Mouse (Mus musculus) heart, embryonic 14.5 days (tissue): Measurements from ENCODE around the gene Hpd. TPM values are rescaled to one million over a fixed set of nuclear protein-coding genes. Genes with fewer than 3 reads are reported as not detected.

Source experiments
- ATAC-seq: fragments of 200-750 bp; cut with Nextera tagmentation; 2 replicates; pipeline ENCODE4 v1.8.0; 2017; ENCODE audit warnings: low read depth, moderate TSS enrichment; ENCODE audit not compliant: insufficient number of reproducible peaks, insufficient read depth, low FRiP score
- H3K27ac ChIP-seq, 2 experiments: fragments of 200-500 bp in 1 of 2; fragments of 300-500 bp in 1 of 2; sonication (generic) in 1 of 2; replicated peaks in 1 of 2; 2 replicates each; pipeline ENCODE4 v1.5.1; 2012 to 2014; ENCODE audit warnings: low read depth in 2 of 2, low read length in 2 of 2, control low read depth in 1 of 2, mild to moderate bottlenecking in 1 of 2, mixed read lengths in 1 of 2; ENCODE audit not compliant: control insufficient read depth in 1 of 2, insufficient read depth in 1 of 2
- H3K27me3 ChIP-seq: fragments of 300-500 bp; sonication (generic); 2 replicates; pipeline ENCODE4 v1.6.1; 2014; ENCODE audit warnings: mild to moderate bottlenecking, low read length, control low read depth; ENCODE audit not compliant: control insufficient read depth, insufficient read depth
- H3K36me3 ChIP-seq: fragments of 300-500 bp; sonication (generic); 2 replicates; pipeline ENCODE4 v1.6.1; 2014; ENCODE audit warnings: mild to moderate bottlenecking, control low read depth, low read length, mixed read lengths; ENCODE audit not compliant: control insufficient read depth, insufficient read depth
- H3K4me1 ChIP-seq, 2 experiments: fragments of 200-500 bp in 1 of 2; fragments of 300-500 bp in 1 of 2; sonication (generic) in 1 of 2; 2 replicates each; pipeline ENCODE4 v1.6.1; 2012 to 2014; ENCODE audit warnings: low read length in 2 of 2, control low read depth in 1 of 2, mixed read lengths in 1 of 2; ENCODE audit not compliant: control insufficient read depth in 2 of 2, insufficient read depth in 2 of 2
- H3K4me2 ChIP-seq: fragments of 300-500 bp; sonication (generic); 2 replicates; pipeline ENCODE4 v1.6.1; 2014; ENCODE audit warnings: mild to moderate bottlenecking, low read length
- H3K4me3 ChIP-seq, 2 experiments: fragments of 200-500 bp in 1 of 2; fragments of 300-500 bp in 1 of 2; sonication (generic) in 1 of 2; 2 replicates each; pipeline ENCODE4 v1.5.1; 2012 to 2014; ENCODE audit warnings: low read length in 2 of 2, mild to moderate bottlenecking in 2 of 2, control low read depth in 1 of 2, low read depth in 1 of 2, moderate library complexity in 1 of 2; ENCODE audit not compliant: control insufficient read depth in 1 of 2, insufficient read depth in 1 of 2
- H3K9ac ChIP-seq: fragments of 300-500 bp; sonication (generic); 2 replicates; pipeline ENCODE4 v1.6.1; 2014; ENCODE audit warnings: mild to moderate bottlenecking, low read length
- H3K9me3 ChIP-seq: fragments of 300-500 bp; sonication (generic); 2 replicates; pipeline ENCODE4 v1.6.1; 2016; ENCODE audit warnings: low read length, control low read depth; ENCODE audit not compliant: control insufficient read depth
- WGBS: fragments of 180-500 bp; shearing (Covaris S2); extraction: QIAGEN DNeasy Blood & Tissue Kit; methylation state at CpG from one replicate; pipeline ENCODE4 v1.1.7; 2014; 5-methylcytosine and 5-hydroxymethylcytosine counted together
- polyA plus RNA-seq: library from polyadenylated mRNA; unstranded; fragments of >200 nt; fragmentation: Nextera tagmentation; extraction: Ambion mirVana; gene quantifications from 2 replicates; pipeline ENCODE4 v1.2.1, GENCODE M21; 2014

The Hpd gene
- polyA plus RNA-seq, 1 experiment from 2014 or later, result not detected

DNA sequence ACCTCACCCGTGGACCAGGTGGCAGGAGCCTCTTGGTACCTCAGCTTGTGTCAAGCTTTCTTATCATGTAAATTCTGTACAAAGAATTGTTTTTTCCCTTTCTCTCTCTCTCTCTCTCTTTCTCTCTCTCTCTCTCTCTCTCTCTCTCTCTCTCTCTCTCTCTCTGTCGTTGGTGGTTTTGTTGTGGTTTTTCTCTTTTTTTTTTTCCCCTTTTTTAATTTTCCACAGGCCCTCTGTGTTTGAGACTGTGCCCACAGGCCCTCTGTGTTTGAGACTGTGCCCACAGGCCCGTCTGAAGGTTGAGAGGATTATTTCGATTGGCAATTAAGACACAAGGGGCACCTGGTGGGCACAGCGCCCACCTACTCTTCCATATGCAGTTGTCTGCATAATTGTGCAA, 14.9 kb downstream of the Hpd start:
- H3K4me3 ChIP-seq, result no peak overlapping the region
- 77% methylated on average over 5 of the region's 5 CpGs for WGBS
- H3K27me3 ChIP-seq, result no peaks in the 10 kb centered on the region
- no peak overlapping the region for H3K27ac ChIP-seq
- H3K4me1 ChIP-seq, result peaks cover 2 to 3% of the 10 kb centered on the region in 2 experiments; a peak in 2 of 4 replicates
- no peaks in the 10 kb centered on the region for H3K9me3 ChIP-seq
- no peak overlapping the region for H3K9ac ChIP-seq
- H3K4me2 ChIP-seq, result no peak overlapping the region
- no peak for ATAC-seq
- peaks cover 51% of the 10 kb centered on the region for H3K36me3 ChIP-seq

DNA sequence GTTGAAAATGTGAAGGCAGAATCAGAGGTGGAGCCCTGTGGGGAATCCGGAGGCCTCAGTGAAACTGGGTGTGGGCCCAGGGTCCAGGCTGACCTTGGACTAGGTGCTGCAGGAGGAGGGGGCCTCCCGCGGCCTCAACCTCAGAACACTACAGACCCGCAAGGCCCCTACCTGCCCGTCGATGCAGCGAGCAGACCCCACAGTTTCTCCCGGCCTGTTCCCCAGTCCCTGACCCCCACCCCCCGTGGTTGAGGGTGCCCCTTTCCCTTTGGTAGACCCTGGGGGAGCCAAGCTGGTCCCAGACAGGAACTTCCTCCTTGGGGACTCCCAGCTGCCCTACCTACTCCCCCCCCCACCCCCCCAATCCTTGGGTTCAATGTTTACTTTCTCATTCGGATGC, 16.1 kb downstream of the Hpd start:
- Histone ChIP-seq H3K9me3 (no peaks in the 10 kb centered on the region), H3K4me1 (no peaks in the 10 kb centered on the region), H3K36me3 (peaks cover 63% of the 10 kb centered on the region), H3K4me3 (no peak overlapping the region), H3K27me3 (no peaks in the 10 kb centered on the region), H3K27ac (no peak overlapping the region), H3K9ac (no peak overlapping the region), H3K4me2 (no peak overlapping the region)
- ATAC-seq, result peak; percentile 29; the same call in 1 of the 2 replicates
- WGBS, result 89% methylated on average over 10 of the region's 10 CpGs

DNA sequence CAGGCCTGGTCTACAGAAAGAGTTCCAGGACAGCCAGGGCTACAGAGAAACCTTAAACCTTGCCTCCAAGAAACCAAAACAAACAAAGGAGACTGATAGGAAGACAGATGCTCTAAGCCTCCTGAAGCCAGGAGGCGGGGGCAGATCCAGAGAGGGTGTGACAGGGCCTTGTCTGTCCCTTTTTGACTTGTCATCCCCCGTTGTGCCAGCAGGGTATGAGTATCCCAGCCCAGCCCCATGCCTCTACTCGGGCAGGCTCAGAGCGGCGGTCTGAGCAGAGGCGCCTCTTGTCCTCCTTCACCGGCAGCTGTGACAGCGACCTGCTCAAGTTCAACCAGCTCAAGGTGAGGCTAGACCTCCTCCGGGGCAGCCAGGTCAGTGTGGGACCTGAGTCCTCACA, 19.6 kb downstream of the Hpd start:
- H3K9ac ChIP-seq, result no peak overlapping the region
- no peaks in the 10 kb centered on the region for H3K27me3 ChIP-seq
- H3K4me2 ChIP-seq, result no peak overlapping the region
- no peak for ATAC-seq
- no peak overlapping the region for H3K4me3 ChIP-seq
- no peaks in the 10 kb centered on the region for H3K4me1 ChIP-seq
- H3K27ac ChIP-seq, result no peak overlapping the region
- H3K36me3 ChIP-seq, result peaks cover 96% of the 10 kb centered on the region
- no peaks in the 10 kb centered on the region for H3K9me3 ChIP-seq
- WGBS, result 76% methylated on average over 9 of the region's 9 CpGs

DNA sequence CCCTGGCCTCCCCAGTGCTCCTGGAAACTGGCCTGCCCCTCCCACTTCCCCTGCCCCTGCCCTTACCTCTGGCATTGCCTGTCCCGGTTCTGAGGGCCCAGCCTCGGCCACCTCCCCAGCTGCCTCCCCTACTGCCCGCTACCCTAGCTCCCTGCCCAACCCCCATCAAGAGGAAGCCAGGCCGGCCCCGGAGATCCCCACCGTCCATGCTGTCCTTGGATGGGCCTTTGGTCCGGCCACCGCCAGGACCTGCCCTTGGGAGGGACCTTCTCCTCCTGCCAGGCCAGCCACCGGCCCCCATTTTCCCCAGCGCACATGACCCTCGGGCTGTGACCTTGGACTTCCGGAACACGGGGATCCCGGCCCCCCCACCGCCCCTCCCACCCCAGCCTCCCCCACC, 22.2 kb downstream of the Hpd start:
- Histone ChIP-seq H3K4me3 (no peak overlapping the region), H3K36me3 (peaks cover 94% of the 10 kb centered on the region), H3K4me2 (no peak overlapping the region), H3K27me3 (no peaks in the 10 kb centered on the region), H3K9me3 (no peaks in the 10 kb centered on the region), H3K4me1 (no peaks in the 10 kb centered on the region), H3K27ac (no peak overlapping the region), H3K9ac (no peak overlapping the region)
- no peak for ATAC-seq
- 86% methylated on average over 15 of the region's 15 CpGs for WGBS

DNA sequence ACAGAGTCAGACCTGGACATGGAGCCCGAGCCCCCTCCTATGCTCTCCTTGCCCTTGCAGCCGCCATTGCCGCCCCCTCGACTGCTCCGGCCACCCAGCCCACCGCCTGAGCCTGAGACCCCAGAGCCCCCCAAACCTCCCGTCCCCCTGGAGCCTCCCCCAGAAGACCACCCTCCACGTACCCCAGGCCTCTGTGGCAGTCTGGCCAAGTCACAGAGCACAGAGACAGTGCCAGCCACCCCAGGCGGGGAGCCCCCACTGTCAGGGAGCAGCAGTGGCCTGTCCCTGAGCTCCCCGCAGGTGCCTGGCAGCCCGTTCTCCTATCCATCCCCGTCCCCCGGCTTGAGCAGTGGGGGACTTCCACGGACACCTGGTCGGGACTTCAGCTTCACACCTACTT, 22.7 kb downstream of the Hpd start:
- Histone ChIP-seq H3K27me3 (no peaks in the 10 kb centered on the region), H3K9me3 (no peaks in the 10 kb centered on the region), H3K4me1 (no peaks in the 10 kb centered on the region), H3K27ac (no peak overlapping the region; a peak in 1 of 4 replicates), H3K9ac (no peak overlapping the region), H3K4me2 (no peak overlapping the region), H3K4me3 (no peak overlapping the region), H3K36me3 (peaks cover 96% of the 10 kb centered on the region)
- ATAC-seq, result no peak
- WGBS, result 90% methylated on average over 15 of the region's 15 CpGs

DNA sequence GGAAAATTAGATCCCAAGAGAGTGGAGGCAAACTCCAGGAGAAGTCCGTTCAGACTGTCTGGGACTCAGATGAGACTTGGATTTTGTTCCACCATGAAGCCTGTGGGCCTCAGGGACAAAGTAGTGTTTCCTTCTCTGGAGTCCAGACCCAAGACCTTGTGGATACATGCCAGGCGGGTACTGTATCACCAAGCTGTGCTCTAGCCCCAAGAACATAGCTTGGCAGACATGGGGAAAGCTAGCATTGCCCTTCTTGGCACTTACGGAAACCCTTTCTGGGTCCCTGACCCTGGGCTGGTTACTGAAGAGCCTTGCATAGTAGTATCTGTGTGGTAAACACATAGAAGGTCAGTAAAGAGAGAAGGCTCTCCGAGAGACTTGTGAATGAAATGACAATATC, 23.1 kb downstream of the Hpd start:
- no peaks in the 10 kb centered on the region for H3K4me1 ChIP-seq
- WGBS, result 97% methylated on average over 4 of the region's 4 CpGs
- H3K27me3 ChIP-seq, result no peaks in the 10 kb centered on the region
- H3K4me3 ChIP-seq, result no peak overlapping the region
- peaks cover 96% of the 10 kb centered on the region for H3K36me3 ChIP-seq
- no peak overlapping the region; a peak in 1 of 4 replicates for H3K27ac ChIP-seq
- no peak for ATAC-seq
- no peaks in the 10 kb centered on the region for H3K9me3 ChIP-seq
- H3K4me2 ChIP-seq, result no peak overlapping the region
- H3K9ac ChIP-seq, result no peak overlapping the region

DNA sequence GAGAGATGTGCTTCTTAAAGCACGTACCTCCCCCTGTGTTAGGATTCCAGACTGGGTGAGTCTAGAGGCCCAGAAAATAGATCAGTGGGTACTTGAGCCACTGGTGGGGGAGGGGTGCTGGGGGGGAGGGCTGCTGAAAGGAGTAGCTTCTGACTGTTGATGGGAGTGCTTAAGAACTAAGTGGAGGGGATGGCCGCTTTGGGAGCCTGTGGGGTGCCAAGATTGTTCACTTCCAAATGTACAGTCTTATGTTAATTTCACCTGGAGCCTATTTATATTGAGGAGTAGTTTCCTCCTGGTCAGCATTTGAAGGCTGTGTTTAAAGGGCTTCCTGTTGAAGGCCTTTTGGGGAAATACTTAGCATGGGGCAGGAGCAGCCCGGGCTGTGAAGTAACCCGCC, 24.6 kb downstream of the Hpd start:
- Histone ChIP-seq H3K9me3 (no peaks in the 10 kb centered on the region), H3K4me2 (no peak overlapping the region), H3K4me1 (no peaks in the 10 kb centered on the region), H3K36me3 (peaks cover 96% of the 10 kb centered on the region), H3K4me3 (no peak overlapping the region), H3K9ac (no peak overlapping the region), H3K27ac (no peak overlapping the region), H3K27me3 (no peaks in the 10 kb centered on the region)
- ATAC-seq, result no peak
- WGBS, result 66% methylated on average over 4 of the region's 4 CpGs

DNA sequence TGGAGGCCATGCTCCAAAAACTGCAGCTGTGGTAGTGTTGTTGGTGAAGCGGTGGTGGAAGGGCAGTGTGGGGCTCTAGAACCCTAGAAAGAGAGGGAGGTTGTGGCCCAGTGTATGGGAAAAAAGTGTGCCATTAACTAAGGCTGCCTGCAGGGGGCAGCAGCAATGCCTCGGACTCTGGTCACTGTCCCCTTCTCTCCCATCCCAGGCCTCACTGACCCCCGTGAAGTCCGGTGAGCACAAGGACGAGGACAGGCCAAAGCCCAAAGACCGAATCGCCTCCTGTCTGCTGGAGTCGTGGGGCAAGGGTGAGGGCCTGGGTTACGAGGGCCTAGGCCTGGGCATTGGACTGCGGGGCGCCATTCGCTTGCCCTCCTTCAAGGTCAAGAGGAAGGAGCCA, 25.8 kb downstream of the Hpd start:
- WGBS, result 86% methylated on average over 12 of the region's 12 CpGs
- Histone ChIP-seq H3K9me3 (no peaks in the 10 kb centered on the region), H3K4me3 (no peak overlapping the region), H3K27ac (no peak overlapping the region), H3K36me3 (peaks cover 96% of the 10 kb centered on the region), H3K9ac (no peak overlapping the region), H3K27me3 (no peaks in the 10 kb centered on the region), H3K4me1 (no peaks in the 10 kb centered on the region), H3K4me2 (no peak overlapping the region)
- ATAC-seq, result no peak
